Mouse (Mus musculus): Measurements from ENCODE around the gene Tjap1. TPM values are rescaled to one million over a fixed set of nuclear protein-coding genes. Genes with fewer than 3 reads are reported as not detected.

Tjap1 gene
- polyA plus RNA-seq, 1 experiment = 44.4 TPM

GRCm38 (mm10) chr17:46254106-46254505 is 28.7 kb downstream of the Tjap1 start:
- no peak for DNase-seq (ENCODE audit: extremely low spot score in 1 of 2, low spot score in 1 of 2)

GRCm38 (mm10) chr17:46253452-46254084 is 29.3 kb downstream of the Tjap1 start, which contains the start of gene Lrrc73:
Gene Lrrc73, plus strand, starts transcription at chr17:46253531.
- peak; percentile 86 to 97 for DNase-seq (ENCODE audit: extremely low spot score in 1 of 2, low spot score in 1 of 2)

- peak in 1 of 2 experiments; percentile 64 for DNase-seq (ENCODE audit: extremely low spot score in 1 of 2, low spot score in 1 of 2)
Measured at GRCm38 (mm10) chr17:46252571-46253451, 30.0 kb downstream of the Tjap1 start.

GRCm38 (mm10) chr17:46251174-46251573 is 31.7 kb downstream of the Tjap1 start:
- no peak for DNase-seq (ENCODE audit: extremely low spot score in 1 of 2, low spot score in 1 of 2)

- no peak for DNase-seq (ENCODE audit: extremely low spot score in 1 of 2, low spot score in 1 of 2)
Measured at GRCm38 (mm10) chr17:46248189-46248522, 34.7 kb downstream of the Tjap1 start.

GRCm38 (mm10) chr17:46247512-46248188 is 35.2 kb downstream of the Tjap1 start, which contains the start of the genes Polr1c and Yipf3:
Gene Polr1c, minus strand, starts transcription at chr17:46248054.
Gene Yipf3, plus strand, starts transcription at chr17:46248080.
- peak; percentile 93 to 98 for DNase-seq (ENCODE audit: extremely low spot score in 1 of 2, low spot score in 1 of 2)

- DNase-seq (ENCODE audit: extremely low spot score in 1 of 2, low spot score in 1 of 2) = no peak
Measured at GRCm38 (mm10) chr17:46244579-46244978, 38.2 kb downstream of the Tjap1 start.

- no peak for DNase-seq (ENCODE audit: extremely low spot score in 1 of 2, low spot score in 1 of 2)
Measured at GRCm38 (mm10) chr17:46243624-46244023, 39.2 kb downstream of the Tjap1 start.

- no peak for DNase-seq (ENCODE audit: extremely low spot score in 1 of 2, low spot score in 1 of 2)
Measured at GRCm38 (mm10) chr17:46242993-46243392, 39.8 kb downstream of the Tjap1 start.

GRCm38 (mm10) chr17:46242274-46242673 is 40.6 kb downstream of the Tjap1 start:
- no peak for DNase-seq (ENCODE audit: extremely low spot score in 1 of 2, low spot score in 1 of 2)

GRCm38 (mm10) chr17:46241471-46241870 is 41.4 kb downstream of the Tjap1 start:
- DNase-seq (ENCODE audit: extremely low spot score in 1 of 2, low spot score in 1 of 2) = no peak

GRCm38 (mm10) chr17:46239516-46240114 is 43.2 kb downstream of the Tjap1 start:
- DNase-seq (ENCODE audit: extremely low spot score in 1 of 2, low spot score in 1 of 2) = no peak

- DNase-seq (ENCODE audit: extremely low spot score in 1 of 2, low spot score in 1 of 2) = no peak
Measured at GRCm38 (mm10) chr17:46237480-46237879, 45.3 kb downstream of the Tjap1 start.

GRCm38 (mm10) chr17:46237079-46237478 is 45.7 kb downstream of the Tjap1 start:
- DNase-seq (ENCODE audit: extremely low spot score in 1 of 2, low spot score in 1 of 2) = no peak

- no peak for DNase-seq (ENCODE audit: extremely low spot score in 1 of 2, low spot score in 1 of 2)
Measured at GRCm38 (mm10) chr17:46236067-46236466, 46.8 kb downstream of the Tjap1 start.

GRCm38 (mm10) chr17:46227576-46227975 is 55.2 kb downstream of the Tjap1 start:
- DNase-seq (ENCODE audit: extremely low spot score in 1 of 2, low spot score in 1 of 2) = no peak

- DNase-seq (ENCODE audit: extremely low spot score in 1 of 2, low spot score in 1 of 2) = no peak
Measured at GRCm38 (mm10) chr17:46221601-46222000, 61.2 kb downstream of the Tjap1 start.

GRCm38 (mm10) chr17:46210550-46210949 is 72.3 kb downstream of the Tjap1 start:
- no peak for DNase-seq (ENCODE audit: extremely low spot score in 1 of 2, low spot score in 1 of 2)
